Mouse (Mus musculus) T-cell, adult 2 months (primary cell): Measurements from ENCODE around the gene Echdc3.

ENCODE experiments used
- DNase-seq: peaks from one replicate; pipeline ENCODE4 v3.0.0; 2022; ENCODE audit warnings: low spot score

Echdc3 gene

DNA sequence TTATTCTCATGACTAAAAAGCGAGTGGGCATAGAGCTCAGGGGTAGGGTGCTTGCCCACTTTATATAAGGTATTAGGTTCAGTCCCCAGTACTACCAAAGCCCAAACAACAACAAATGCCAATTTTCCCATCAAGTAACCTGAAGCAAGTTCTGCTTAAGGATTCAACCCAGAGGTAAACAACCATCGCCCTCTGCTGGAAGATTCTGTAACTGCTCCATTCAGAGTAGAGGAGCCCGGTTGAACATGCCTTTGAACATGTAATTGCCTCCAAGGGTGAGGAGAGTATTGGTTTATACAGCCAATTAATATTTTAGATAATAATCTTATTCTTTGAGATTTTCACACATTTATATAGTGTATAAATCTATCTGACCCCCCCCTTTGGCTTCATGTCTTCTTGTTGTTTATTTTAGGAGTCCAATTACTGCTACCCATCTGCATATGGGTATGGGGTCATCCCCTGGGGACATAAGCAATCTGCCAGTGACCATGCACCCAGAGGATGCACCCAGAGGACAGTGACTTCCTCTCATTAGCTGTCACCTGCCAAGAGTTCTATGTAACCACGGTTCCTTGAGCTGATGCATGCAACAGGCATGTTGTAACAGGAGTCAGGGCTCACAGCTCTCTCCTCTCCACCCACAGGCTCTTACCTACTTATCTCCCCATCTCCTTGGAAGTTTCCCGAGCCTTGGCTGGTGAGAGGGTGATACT is 44.8 kb downstream of the Echdc3 start:
- DNase-seq = peak; percentile 31

DNA sequence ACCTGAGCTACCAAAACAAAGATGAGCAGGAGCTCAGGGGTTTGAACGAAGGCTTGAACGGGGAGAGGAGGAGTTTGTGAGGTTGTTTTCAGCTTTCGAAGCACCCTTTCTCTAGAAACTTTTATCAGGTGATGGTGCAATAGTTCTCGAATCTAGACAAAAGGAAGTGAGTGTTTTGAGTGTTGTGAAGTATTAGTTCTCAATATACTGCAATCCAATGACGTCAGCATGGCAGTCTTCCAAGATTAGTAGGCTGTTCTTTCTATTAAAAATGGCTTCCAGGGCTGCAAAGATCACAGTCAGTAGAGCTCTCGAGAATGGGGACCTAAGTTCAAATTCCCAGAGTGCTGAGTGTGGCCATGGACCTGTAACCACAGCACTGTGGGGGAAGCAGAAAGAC is 47.1 kb downstream of the Echdc3 start:
- DNase-seq = no peak

DNA sequence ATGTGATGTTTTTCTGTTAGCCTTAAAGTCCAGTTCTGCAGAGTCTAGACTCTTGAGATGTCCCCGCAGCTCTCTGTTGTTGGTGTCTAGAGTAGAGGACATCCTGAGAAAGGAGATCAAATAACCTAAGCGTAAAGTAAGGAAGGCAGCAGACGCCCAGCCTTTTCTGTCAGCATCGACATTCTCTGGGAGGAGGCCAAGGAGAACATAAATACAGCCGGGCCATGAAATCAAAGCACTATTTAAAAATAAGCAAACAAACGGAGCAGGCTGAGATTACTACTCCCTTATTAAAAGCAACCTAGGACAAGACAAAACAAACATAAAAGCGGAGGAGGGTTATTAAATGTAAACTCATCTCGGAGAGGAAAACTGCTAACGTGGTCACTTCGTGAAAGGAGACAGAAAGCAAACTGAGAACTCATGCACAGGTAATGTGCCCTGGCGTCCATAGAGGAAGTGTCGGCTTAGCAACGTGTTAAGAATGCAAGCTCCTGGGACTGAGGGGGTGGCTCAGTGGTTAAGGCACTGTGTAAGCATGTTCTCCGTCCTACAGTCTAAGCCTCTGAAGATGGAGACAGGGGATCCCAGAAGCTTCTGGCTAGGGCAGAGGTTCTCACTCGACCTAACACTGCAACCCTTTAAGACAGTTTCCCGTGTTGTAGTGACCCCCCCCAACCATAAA is 48.1 kb downstream of the Echdc3 start:
- DNase-seq = no peak

GRCm38 (mm10) chr2:6162366-6163040 is 50.3 kb downstream of the Echdc3 start:
- DNase-seq = peak; percentile 71

GRCm38 (mm10) chr2:6159735-6160134 is 53.1 kb downstream of the Echdc3 start:
- no peak for DNase-seq

- no peak for DNase-seq
Measured at GRCm38 (mm10) chr2:6159219-6159618, 53.6 kb downstream of the Echdc3 start.

- DNase-seq = no peak
Measured at GRCm38 (mm10) chr2:6157635-6158034, 55.2 kb downstream of the Echdc3 start.

- DNase-seq = no peak
Measured at GRCm38 (mm10) chr2:6157208-6157607, 55.6 kb downstream of the Echdc3 start.

DNA sequence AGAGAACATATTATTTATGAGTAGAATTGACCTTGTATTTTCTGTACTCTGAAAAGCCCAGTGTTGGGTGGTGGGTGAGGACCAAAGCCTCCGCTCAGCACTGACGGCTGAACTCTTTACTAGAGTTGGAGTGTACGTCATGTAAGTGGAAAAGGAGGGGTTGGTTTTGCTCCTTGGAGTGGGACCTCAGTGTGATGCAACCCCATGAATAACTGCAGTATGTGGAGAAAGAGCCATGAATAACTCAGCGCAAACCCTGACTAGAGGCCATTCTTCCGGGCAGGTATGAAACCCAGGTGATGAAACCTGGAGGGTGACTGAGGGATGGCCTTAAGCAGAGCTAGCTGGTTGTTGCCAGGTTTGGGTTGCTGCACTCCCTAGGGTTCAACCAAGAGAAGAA is 63.0 kb downstream of the Echdc3 start:
- DNase-seq = no peak

GRCm38 (mm10) chr2:6146901-6147300 is 65.9 kb downstream of the Echdc3 start:
- DNase-seq = no peak

- no peak for DNase-seq
Measured at GRCm38 (mm10) chr2:6146257-6146656, 66.6 kb downstream of the Echdc3 start.

- no peak for DNase-seq
Measured at GRCm38 (mm10) chr2:6145611-6146010, 67.2 kb downstream of the Echdc3 start.

DNA sequence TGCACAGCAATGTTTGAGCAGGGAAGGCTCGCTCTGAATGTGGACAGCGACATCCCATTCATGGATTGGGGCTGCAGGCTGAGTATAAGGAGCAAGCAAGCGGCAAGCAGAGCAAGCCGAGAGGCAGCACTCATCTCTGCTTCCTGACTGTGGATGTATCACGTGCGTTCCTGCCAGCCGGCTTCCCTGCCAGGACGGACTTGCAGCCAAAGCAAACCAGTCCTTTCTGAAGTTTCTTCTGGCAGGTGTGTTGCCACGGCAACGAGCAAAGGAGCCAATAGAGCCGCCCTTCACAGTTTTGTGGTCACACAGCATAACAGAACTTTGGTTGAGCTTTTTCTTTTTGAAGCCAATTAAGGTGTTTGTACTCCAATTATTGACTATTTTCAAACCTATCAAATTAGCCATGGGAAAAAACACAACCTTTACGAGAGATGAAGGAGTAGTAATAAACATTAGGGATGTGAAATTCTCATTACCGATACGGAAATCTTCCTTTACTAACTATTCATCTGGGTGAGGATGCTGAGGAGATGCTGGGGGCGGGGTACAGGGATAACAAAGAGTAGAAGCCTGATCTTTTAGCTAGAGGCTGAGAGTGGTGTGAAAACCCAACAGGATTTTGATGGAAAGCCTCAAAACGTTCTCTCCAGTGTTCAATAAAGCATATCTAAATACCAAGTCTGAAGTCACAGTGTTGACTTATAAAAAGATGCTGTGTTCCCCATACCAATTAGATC is 69.7 kb downstream of the Echdc3 start:
- DNase-seq = no peak

GRCm38 (mm10) chr2:6140572-6141161 is 72.2 kb downstream of the Echdc3 start:
- DNase-seq = no peak
